Mouse (Mus musculus) lung, adult 18-20 months (tissue): Measurements from ENCODE around the gene Tcea2.

Experiments
- DNase-seq, 2 experiments: peaks; one replicate each; pipeline ENCODE4 v3.0.0; 2022; ENCODE audit warnings: mixed read lengths in 2 of 2

Gene Tcea2

GRCm38 (mm10) chr2:181679951-181680715 is at the start of gene Tcea2:
Tcea2 (plus strand) TSS chr2:181680310.
- DNase-seq: peak; percentile 74 to 83

- DNase-seq: no peak
Measured at GRCm38 (mm10) chr2:181632624-181633023, 47.5 kb upstream of the Tcea2 start.

DNA sequence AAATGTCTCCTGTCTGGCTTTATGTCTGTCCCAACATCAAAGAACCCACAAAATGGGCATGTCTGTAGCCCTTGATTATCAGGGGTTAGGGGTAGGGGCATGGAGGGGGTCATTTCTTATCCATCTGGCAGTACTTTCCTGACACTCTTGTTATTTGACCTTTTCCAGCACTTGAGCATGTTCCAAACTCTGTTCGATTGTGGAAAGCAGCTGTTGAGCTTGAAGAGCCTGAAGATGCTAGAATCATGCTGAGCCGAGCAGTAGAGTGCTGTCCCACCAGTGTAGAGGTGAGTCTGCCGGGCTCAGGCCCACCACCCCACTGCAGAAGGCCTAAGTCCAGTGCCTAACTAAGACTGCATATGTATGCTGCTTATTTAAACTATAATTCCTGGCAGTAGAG is 44.2 kb upstream of the Tcea2 start:
- DNase-seq: no peak

DNA sequence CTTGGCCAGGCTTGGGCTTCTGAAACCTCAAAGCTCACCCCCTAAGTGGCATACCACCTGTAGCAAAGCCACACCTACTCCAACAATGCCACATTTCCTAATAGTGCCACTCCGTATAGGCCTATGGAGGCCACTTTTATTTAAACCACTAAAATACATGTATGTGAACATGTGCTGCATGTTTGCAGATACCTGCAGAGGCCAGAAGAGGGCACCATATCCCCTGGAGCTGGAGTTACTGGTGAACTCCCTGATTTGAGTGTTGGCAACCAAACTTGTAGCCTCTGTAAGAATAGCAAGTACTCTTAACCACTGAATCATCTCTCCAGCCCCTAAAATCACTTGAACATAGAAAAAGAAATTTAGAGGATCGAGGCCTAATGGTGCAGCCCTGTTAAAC is 35.7 kb upstream of the Tcea2 start:
- DNase-seq: peak; percentile 32 to 37

DNA sequence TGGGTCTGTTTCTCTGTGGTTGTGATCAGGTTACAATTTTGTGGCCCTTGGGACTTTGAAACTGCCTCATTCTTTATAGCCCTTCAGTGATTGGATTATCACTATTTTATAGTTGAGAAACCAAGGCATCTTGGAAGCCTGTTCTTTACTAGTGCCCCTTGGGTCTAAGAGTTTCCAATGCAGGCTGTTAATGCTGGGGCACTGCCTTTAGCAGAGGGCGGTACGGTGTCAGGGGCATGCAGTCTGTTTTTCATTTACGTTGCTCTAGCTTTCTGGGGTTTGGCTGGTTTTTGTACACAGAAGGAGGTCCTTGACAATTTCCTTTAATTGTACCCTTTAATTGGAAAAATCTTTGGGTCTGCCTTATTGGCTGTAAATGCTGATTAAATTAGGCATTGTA is 34.4 kb upstream of the Tcea2 start:
- no peak for DNase-seq

GRCm38 (mm10) chr2:181646626-181647472 is 33.3 kb upstream of the Tcea2 start:
- no peak for DNase-seq

- no peak for DNase-seq
Measured at GRCm38 (mm10) chr2:181648926-181649325, 31.2 kb upstream of the Tcea2 start.

GRCm38 (mm10) chr2:181653065-181653464 is 27.0 kb upstream of the Tcea2 start:
- DNase-seq: no peak

GRCm38 (mm10) chr2:181653523-181653922 is 26.6 kb upstream of the Tcea2 start:
- DNase-seq: no peak

- DNase-seq: no peak
Measured at GRCm38 (mm10) chr2:181656734-181657133, 23.4 kb upstream of the Tcea2 start, which contains the start of gene Gm29797. Gm29797 (plus strand) TSS chr2:181657034.

- DNase-seq: no peak
Measured at GRCm38 (mm10) chr2:181657441-181657840, 22.7 kb upstream of the Tcea2 start.

- no peak for DNase-seq
Measured at GRCm38 (mm10) chr2:181658528-181658927, 21.6 kb upstream of the Tcea2 start.

GRCm38 (mm10) chr2:181658930-181659555 is 21.1 kb upstream of the Tcea2 start:
- DNase-seq: peak; percentile 62 to 66

DNA sequence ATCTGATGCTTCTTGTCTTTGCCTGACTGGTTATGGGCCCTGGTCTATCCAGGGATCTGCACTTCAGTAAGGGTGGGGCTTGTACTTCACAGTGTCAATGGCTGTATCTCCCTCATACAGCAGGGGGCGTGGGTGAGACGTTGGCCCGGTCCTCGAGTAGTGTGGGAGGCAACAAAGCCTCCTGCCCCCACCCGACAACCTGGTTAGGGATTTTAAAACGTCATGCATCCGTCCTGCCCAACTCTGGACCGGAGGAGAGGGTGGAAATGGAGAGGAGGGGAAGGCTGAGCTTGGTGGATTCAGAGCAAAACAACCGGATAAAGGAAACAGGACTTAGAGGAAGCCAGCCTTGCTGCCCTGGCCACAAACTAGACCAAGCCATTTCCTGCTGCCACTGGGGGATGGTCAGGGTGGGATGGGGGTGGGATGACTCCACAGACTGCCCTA is 20.5 kb upstream of the Tcea2 start:
- peak; percentile 92 to 94 for DNase-seq

- DNase-seq: peak; percentile 45 to 50
Measured at GRCm38 (mm10) chr2:181662620-181663297, 17.4 kb upstream of the Tcea2 start.

- peak; percentile 77 to 85 for DNase-seq
Measured at GRCm38 (mm10) chr2:181663298-181663630, 16.8 kb upstream of the Tcea2 start.

DNA sequence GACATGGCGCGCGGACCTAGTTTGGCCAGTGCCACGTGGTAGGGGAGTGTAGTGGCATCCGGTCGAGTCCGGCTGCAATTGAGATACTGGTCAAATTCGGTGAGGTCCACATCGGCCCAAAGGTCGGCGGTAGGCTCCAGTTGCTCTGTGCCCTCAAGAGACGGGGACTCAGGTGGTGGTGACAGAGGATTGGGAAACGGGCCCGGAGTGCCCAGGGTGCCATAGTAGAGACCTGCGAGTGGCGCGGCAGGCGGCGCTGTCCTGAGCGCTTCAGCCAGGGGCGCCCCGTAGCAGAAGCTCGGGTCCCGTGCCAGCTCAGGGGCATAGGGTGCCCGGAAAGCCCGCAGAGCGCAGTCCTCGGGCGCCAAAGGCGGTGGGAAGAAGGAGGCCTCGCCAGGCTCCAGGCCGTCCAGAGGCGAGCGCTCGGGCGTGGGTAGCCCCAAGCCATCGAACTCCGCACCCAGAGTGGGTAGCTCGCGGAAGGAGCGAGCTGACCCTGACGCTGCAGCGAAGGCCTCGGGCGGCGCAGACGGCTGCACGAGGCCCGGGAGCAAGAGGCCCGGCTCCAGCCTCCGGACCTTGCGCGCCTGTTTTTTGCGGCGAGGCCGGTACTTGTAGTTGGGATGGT is 9.7 kb upstream of the Tcea2 start:
- DNase-seq: no peak

- DNase-seq: no peak
Measured at GRCm38 (mm10) chr2:181670913-181671311, 9.2 kb upstream of the Tcea2 start.

GRCm38 (mm10) chr2:181671326-181671725 is 8.8 kb upstream of the Tcea2 start, which contains the start of gene Sox18:
Sox18 (minus strand) TSS chr2:181671640.
- peak; percentile 83 to 85 for DNase-seq

- no peak for DNase-seq
Measured at GRCm38 (mm10) chr2:181671984-181672383, 8.1 kb upstream of the Tcea2 start.

GRCm38 (mm10) chr2:181673501-181673900 is 6.6 kb upstream of the Tcea2 start:
- peak; percentile 46 to 54 for DNase-seq

DNA sequence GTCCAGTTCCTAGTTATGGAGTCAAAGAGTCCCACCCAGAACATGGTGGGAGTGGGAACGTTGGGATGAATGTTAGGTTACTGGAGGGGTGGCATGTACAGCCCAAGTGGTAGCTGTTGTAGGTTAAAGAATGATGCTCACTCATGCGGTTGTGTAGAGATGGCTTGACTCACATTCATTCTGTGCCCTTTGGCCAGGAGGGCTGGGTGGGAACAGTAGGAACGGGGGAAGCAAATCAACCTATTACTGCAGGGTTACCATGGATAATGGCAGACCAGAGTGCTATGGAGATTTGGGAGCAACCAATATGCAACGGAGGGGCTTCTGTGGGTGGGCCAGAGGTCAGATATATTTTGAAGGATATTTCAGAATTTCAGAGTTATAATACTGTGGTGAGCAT is 5.2 kb upstream of the Tcea2 start:
- DNase-seq: no peak
